Mouse (Mus musculus) left cerebral cortex, postnatal 14 days (tissue): ENCODE measurements around the gene Crygd. TPM values are rescaled to one million over a fixed set of nuclear protein-coding genes. Genes with fewer than 3 reads are reported as not detected.

ENCODE experiments used
- DNase-seq, 2 experiments: peaks; one replicate each; pipeline ENCODE4 v3.0.0; 2021 to 2022; ENCODE audit warnings: low spot score in 2 of 2, mixed read lengths in 1 of 2
- intact Hi-C: fragments of 180-260 bp; cut with DNase I; formaldehyde crosslinking; loops from one replicate; pipeline ENCODE4 v1.15.1; 2025
- total RNA-seq, 2 experiments: library from RNA; stranded (reverse); gene quantifications; 2 replicates each; pipeline ENCODE4 v1.2.3; 2021

Crygd gene
- total RNA-seq, 2 experiments from 2014 or later: not detected

DNA sequence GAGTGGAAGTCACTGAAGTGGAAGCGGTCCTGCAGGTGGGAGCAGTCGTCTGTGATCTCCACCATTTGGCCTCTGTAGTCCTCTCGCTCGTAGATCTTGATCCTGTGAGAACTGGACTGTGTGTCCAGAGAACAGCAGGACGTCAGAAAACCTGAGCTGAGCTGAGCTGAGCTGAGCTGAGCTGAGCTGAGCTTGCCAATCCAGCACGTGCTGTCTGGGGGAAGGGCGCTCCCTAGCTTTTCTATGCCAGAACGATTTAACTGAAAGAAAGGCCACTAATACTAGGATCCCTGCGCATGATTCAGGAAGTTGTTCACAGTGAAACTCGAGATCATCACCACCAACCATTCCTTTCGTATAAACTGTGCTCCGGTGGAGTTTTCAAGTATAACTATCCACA lies 14.5 kb downstream of the Crygd start:
- DNase-seq: peak; percentile 31 to 37
- intact Hi-C loops: loop anchor here (5.0 kb wide), 1 partner anchor 129 kb away; no protein-coding TSS in a partner anchor

DNA sequence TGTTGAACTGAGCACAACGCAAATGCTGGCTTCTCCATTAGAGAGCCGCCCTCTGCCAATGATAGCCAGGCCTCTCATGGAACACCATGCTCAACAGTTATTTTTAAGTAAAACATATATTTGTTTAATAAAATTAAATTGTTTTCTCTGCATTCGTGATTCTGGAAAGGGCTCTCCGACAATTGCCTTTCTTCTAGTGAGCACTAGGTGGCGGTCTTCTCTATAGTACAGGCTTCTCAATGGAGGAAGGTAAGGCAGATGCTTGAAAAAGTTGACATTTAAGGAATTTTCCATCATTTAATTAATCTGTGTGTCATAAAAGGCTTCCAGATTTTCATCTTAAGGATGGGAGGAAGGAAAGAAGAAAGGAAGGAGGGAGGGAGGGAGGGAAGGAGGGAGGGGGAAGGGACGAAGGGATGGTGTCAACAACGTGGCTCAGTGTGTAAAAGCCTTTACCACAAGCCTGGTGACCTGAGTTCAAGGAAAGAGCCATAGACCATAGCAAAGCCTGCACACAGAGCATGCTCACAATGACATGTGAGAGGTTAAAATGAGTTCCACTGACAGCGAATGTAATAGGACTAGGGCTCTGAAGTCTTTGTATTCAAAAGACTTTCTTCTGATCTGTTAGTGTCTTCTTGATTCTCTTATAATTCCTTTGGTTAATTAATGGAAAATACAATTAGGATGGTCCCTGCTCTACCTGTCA lies 16.7 kb downstream of the Crygd start:
- intact Hi-C loops: loop anchor here (5.0 kb wide), 1 partner anchor 131 kb away; no protein-coding TSS in a partner anchor
- peak; percentile 49 to 50 for DNase-seq

DNA sequence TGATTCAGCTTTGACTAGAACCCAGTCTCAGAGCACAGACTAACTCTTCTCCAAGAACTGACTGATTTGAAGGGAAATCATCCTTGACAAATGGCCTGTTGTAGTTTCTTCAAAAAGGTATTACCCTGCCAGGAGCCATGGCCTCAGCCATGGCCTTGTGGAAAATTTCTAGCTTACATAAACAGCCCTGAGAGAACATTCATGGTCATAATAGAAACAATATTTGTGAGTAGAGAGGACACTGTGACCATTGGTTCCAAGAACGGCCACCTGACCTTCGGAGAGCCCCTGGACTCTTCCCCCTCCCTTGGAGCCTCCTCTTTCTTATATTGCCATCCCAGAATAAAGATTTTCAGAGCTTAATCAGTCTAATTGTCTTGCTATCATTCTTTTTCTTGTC lies 19.8 kb downstream of the Crygd start:
- intact Hi-C loops: loop anchor here (5.0 kb wide), 1 partner anchor 34 kb away; no protein-coding TSS in a partner anchor
- no peak for DNase-seq

DNA sequence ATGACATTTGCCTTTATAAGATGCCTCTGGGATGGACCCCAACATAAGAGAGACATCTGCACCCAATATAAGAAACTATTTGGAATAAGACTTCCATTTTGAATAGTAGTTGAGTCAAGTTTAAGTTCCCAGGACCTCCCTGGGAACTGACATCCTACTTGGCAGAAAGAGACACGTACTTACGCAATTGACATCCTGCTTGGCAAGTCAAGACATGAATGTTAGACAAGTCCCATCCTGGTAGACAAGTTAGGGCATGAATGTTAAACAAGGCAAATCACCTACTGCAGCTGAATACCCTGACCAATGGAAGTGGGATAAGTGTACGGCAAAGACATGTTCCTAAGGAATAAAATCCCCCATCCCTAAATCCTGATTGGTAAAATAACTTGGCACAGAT lies 21.4 kb downstream of the Crygd start:
- intact Hi-C loops: loop anchor here (5.0 kb wide), 1 partner anchor 35 kb away; no protein-coding TSS in a partner anchor
- DNase-seq: no peak

DNA sequence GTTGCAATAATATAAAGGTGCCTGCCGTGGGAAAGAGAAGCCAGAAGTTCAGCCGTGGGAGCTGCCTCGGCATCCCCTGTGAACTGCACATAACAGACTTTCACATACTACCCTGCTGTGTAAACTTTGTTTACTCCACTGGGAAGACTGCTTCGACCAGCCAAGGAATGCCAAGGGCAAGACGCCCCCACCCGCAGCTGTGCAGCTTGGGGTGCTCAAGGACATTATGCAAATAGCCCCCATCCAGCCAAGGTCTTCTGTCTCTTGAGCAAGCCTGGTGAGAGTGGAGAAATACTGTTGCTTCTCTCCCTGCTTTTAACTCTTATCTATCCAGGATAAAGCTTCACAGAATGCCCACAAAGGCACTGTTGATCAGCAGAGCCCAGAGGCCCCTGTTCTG lies 22.4 kb downstream of the Crygd start:
- intact Hi-C loops: loop anchor here (5.0 kb wide), 1 partner anchor 36 kb away; no protein-coding TSS in a partner anchor
- no peak for DNase-seq

DNA sequence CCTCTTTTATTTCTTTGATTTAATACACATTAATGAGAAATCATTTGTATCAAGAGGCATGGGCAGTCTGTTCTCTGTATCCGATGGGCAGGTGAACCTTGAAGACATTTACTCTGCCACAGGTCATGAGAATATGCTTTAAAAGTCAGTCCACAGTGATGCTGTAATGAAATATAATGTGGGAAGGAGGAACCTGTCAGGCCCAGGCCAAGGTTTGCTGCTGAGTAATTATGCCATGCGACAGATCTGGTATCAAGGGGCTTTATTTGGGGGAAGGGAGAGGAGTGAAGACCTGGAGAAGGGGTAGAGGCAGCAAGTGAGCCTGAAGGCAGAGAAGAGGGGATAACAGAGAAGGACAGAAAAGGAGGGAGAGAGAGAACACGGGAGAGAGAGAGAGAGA lies 23.6 kb downstream of the Crygd start:
- DNase-seq: no peak
- intact Hi-C loops: loop anchor here (5.0 kb wide), 1 partner anchor 38 kb away; no protein-coding TSS in a partner anchor

DNA sequence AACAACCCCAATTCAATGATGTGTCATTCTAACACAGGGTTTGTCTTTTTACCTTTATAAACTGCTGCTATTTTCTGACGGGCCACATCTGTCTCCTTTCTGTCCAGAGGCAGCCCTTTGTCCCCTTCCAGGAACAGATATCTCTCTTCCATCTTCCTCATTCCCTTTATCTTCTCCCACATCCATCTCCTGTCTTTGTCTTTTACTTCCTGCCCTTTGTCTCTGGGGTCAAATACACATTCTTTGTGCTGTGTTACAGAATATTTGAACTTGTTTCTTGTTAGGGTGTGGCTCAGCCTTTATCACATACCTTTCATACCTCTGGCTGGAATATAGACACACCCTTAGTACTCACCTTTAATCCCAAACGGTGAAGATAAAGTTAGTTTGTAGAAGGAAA lies 25.7 kb downstream of the Crygd start:
- no peak for DNase-seq
- intact Hi-C loops: no loop called here

DNA sequence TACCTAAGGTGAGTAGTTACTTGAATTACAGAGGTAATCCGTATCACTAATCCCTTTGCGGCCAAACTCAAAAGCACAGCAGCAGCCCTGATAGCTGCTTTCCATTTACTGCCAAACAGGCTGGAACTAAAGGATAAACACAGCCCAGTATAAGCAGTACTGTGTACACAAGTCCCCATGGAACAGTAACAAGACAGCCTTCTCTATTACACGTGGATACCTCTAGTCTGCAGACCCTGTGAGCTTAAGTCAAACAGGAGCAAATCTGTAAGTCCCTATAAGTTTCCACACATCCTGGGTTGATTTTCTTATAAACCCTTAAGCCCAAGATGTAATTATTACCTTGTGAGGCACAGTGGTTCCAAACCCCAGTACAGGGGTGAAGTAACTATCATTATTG lies 27.7 kb downstream of the Crygd start:
- DNase-seq: no peak
- intact Hi-C loops: no loop called here

DNA sequence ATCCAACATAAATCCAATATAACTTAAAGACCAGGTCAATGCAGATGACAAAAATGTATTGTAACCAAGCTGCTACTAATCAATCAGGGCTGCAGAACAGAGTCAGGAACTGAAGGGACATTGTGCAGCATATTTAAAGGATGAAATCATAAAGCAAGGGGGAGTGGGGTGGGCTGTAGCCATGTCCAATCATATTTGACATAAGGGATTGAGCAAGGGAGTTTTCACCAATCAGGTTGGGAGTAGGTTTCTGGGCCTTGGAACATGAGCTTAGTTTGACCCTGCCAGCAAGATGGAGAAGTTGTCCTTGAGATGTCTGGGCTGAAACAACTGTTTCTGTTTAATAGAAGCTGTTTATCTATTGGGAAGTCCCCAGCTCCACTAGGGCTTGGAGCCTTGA lies 30.6 kb downstream of the Crygd start, which contains the start of gene Akr1cl:
Akr1cl (minus strand) TSS at position 119 of the 400 bp plus-strand sequence.
- no peak for DNase-seq
- intact Hi-C loops: no loop called here

DNA sequence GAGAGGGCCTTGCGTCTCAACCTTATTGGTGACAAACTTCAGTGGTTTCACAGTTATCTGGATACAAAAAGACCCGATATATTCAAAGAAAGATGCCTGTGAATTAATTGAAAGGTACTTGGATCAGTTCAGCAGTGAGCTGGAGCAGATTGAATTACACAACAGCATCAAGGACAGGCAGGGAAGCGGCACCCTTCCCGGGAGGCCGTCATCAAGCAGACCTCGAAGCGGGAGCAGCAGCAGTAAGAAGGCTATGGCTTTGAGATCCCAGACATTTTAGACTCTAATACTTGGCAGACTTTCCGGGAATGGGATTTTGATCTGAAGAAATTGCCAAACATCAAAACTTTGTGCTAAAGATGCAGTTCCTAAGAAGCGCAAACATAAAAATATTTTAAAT lies 35.0 kb downstream of the Crygd start:
- no peak for DNase-seq
- intact Hi-C loops: no loop called here

DNA sequence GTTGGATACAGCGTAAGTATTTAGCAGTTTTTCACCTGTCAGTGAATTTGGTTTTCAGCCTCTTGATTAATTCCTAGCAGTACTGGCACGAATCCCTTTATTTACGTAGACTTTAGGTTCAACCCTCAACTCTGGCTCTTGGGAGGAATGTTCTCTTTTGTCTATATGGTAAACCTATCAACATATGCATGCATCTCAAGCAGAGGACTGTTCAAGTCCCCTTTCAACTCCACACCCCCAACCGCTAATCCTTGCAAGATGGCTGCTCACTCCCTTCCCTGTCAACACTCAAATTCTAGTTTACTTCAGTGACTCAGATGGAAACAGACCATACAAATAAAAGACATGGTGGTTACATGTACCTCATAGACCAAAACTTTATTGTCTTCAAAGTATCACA lies 50.5 kb downstream of the Crygd start:
- intact Hi-C loops: loop anchor here (5.0 kb wide), 2 partner anchors 275 to 1355 kb away; partner anchors contain the start of gene Fzd5
- no peak for DNase-seq

Other genes starting within 250 kb of the Crygd start
- gene Plekhm3, start 106.6 kb downstream of the Crygd start, total RNA-seq: 10 to 100 TPM; 29.5 to 30.0 TPM
- not detected for gene Akr1cl, start 30.7 kb downstream of the Crygd start, total RNA-seq
- not detected for gene Cryge, start 12.3 kb downstream of the Crygd start, total RNA-seq
- gene Crygc, start 10.2 kb upstream of the Crygd start, total RNA-seq: not detected
- gene Crygb, start 18.8 kb upstream of the Crygd start, total RNA-seq: not detected
- 1 to 10 TPM; 1.4 to 1.6 TPM for gene Cryga, start 39.9 kb upstream of the Crygd start, total RNA-seq
- not detected for gene Gm28845, start 56.1 kb upstream of the Crygd start, total RNA-seq
- gene D630023F18Rik, start 59.8 kb upstream of the Crygd start, total RNA-seq: 10 to 100 TPM; 10.5 to 15.8 TPM
- 10 to 100 TPM; 52.8 to 67.6 TPM for gene Idh1, start 123.0 kb upstream of the Crygd start, total RNA-seq
- 10 to 100 TPM; 40.6 to 43.2 TPM for gene Pikfyve, start 123.2 kb upstream of the Crygd start, total RNA-seq
- 1 to 10 TPM; 3.4 to 3.7 TPM for gene Pth2r, start 218.6 kb upstream of the Crygd start, total RNA-seq